Mouse (Mus musculus) CH12F3 (cell line): Measurements from ENCODE around the gene Cxcl2.

Experiments
- in situ Hi-C: fragments of 300-500 bp; cut with MboI; formaldehyde crosslinking; loops from 2 replicates; pipeline ENCODE4 v1.14.3; 2020; ENCODE audit warnings: low sequenced_read_pairs

Gene Cxcl2

DNA sequence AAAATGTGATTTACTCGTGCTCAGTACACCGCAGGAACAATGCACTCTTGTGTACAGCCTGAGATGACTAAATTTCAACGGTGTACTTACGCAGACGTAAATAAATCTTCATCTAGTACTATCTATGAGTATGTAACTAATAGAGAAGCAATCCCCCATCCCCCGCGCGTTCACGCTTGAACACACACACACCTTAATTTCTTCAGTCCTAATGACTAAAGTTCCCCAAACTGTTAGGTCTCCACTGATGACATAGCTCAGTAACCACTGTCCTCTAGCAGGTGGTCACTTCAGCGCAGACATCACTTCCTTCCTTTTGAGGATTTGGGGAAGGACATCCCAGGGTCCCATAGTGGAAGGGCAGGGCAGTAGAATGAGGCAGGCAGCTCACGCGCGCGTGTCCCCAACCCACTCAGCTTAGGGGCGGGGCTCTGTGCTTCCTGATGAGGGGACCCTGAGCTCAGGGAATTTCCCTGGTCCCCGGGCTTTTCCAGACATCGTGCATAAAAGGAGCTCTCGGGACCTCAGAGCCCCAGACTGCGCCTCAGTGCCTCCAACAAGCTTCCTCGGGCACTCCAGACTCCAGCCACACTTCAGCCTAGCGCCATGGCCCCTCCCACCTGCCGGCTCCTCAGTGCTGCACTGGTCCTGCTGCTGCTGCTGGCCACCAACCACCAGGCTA, at the start of gene Cxcl2:
TSS of gene Cxcl2 (plus strand) at position 533 of the 682 bp plus-strand sequence.
- in situ Hi-C loops: no loop called here

DNA sequence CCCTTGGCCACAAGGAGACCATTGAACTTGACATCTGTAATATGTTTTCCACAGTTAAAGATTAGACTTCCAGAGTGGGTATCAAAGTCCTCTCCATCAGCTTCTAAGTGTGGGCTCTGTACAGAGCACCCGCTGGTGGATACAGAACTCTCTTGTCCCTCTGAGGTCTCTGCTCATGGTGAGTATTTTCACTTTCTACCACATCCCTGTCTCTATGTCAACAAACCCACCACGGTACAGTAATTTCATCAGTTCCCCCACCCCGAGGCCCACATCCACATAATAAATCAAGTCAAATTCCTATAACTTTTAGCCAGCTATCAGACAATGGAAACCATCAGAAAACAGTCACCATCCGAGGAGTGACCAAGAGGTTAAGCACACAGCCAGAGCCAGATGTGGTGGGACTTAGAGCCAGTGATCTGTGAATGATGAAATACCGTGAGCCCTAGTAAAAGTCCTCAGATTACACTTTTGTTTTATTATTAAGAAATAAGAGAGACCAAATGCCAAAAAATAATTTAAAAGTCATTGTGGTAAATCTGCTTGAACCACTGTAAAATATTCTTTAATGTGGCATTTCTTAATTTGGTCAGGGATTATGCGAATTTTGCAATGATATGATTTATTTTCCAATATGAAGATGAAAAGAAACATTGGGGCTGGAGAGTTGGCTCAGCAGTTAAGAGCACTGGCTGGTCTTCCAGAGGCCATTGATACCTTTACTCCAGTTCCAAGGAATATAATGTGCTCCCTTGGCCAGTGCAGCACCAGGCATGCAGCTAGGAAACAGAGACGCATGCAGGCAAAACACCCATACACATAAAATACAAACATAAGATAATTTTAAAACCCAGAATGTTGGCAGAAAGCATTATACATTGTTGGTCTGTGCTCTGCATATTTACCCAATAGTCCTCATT, 48.1 kb upstream of the Cxcl2 start:
- in situ Hi-C loops: no loop called here

DNA sequence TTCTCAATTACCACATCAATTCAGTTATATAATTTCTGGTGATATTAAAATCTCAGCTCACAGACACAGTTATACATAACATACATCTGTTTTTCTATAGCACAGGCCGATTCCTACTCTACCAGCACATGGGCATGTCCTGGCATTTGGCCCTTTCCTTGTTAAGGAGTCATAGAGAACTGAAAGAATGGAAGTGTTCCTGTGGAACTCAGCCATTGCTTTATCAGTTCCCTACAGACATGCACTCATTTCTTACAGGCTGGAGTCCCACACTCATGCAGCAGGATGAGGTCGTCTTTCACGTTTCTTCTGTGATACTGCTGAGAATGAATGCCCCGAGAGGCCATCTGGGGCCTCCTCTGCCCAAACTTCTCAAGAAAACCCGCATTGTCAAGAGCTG, 46.2 kb upstream of the Cxcl2 start:
- in situ Hi-C loops: no loop called here

DNA sequence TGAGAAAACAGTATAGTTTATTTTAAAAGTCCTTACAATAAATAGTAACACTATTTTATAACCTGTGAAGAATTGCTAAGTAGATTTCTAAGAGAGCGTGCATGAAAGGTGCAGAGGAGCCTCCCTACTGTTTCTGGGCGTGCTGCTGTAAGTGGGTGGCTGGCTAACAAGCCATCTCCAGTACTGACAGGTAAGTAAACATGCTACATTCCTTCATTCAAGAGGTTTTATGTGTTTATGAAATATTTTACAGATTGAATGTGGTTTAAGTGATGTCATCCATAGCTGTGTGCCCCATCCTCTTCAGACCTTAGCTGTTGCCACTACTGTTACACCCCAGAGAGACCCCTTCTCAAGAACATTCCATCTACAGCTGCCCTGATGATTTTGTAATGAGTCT, 45.2 kb upstream of the Cxcl2 start:
- in situ Hi-C loops: no loop called here

DNA sequence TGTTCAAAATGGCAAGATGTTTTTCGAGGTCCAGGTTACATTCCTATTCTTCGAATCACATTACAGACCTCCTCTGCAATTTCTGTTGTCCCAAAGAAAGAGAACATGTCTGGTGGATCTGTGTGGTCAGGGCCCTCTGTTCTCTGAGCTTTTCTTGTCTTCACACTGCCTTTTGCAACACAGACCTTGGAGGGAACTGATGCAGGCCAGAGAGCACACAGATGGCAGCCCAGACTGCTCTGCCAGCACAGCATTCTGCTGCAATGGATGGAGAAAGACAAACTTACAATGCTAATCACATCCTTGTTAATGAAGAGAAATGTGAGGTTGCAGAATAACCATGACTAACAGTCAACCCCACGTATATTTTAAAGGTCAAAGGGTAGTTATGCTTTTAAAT, 44.6 kb upstream of the Cxcl2 start:
- in situ Hi-C loops: no loop called here

DNA sequence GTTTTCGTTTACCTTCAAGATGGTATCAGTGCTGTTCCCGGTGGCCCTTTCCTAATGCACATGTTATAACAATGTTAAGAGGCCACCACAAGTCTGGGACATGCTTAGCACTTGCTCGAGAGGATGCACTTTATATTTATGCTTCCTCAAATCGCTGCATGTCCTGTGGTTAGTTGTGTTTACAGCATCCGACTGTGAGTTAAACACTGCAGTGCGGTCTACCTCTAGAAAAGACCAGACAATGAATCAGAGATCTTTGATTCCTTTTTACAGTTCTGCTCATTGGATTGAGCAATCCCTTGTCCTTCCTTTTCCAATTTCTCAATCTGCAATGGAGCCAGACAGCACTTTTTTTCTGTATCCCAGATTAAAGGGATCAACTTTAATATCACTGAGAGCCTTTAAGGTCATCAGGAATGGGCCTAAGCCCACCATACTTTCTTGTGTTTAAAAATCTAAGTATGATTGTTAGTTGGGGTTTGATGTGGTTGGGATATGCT, 41.7 kb upstream of the Cxcl2 start:
- in situ Hi-C loops: no loop called here

DNA sequence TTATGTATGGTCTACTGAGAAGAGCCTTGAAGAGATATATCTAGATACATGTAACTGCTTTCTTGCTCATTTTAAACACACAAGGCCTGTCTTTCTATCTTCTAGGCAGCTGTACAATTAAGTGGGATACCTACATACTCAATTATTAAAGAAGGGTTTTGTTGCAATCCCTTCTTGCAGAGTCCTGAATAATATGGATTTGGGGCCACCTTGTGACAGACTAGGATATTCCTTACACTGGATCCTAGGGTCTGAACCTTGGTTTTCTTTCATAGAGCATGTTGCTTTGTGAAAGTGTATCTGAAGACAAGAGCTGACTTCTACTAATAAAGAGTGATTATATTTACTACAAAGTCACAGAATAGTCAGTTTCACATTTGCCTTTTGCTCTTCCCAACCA, 36.9 kb upstream of the Cxcl2 start:
- in situ Hi-C loops: no loop called here

DNA sequence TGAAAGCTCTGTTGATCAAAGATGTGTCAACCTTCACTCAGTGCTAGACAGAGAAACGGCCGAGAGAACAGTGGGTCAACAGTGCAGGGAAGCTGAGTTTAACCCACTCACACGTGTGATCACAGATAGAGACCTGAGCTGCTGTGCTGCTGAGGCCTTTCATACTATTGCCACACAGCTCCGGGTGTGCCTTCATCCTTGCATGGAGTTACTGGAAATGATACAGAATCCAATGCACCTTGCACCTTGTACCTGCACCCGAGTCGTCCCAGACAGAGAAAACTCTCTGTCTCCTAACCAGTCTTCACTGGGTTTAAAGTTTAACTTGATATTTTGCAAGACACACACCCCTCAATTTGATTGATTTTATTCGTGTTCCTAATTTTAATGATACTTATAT, 31.3 kb upstream of the Cxcl2 start:
- in situ Hi-C loops: no loop called here

DNA sequence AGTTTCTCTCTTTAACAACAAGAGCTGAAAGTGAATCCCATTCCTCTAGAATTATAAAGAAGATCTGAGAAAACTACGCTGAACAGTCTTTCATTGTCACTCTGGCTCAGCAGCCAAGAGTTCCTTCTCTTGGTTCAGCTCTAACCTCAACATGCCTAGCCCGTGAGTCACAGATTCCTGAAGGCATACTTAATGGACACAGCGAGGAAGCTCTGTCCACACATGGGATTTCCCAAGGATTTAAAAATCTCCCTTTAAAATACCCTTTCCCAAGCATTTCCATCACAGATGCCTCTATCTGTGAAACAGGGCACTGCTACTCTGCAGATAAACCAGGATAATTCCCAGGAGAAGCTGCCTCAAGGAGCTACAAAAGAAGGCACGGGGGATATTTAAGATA, 27.6 kb upstream of the Cxcl2 start:
- in situ Hi-C loops: no loop called here

DNA sequence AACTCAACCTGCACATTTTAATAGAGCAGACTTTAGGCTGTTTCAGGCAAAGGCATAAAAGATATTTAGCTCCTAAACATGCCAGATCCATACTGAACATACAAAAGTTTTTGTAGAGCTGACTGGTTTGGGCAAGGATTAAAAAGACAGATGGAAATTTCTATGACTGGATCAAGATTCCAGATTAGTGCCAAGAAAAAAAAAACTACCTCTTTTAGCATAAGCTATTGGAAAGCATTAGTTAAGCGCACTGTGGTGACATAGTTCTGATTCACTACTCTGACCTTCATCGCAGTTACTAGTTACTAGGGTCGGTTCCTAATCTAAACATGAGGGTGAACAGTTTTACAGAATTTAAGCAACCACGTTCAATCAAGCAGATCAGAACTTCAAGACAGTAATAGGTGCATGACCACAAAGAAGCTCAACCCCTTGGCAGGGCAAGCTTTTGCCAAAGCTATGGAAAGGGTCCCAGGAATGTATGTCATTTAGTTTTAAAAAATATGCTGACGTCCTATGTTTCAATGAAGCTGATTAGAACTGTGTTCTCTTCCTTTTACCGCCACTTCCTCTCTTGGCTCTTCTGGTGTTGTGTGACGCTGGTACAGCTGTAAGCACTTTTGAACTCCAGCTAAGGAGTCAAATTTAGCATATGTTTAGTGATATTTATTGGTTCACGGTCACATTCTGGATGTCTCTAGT, 27.0 kb upstream of the Cxcl2 start:
- in situ Hi-C loops: no loop called here

DNA sequence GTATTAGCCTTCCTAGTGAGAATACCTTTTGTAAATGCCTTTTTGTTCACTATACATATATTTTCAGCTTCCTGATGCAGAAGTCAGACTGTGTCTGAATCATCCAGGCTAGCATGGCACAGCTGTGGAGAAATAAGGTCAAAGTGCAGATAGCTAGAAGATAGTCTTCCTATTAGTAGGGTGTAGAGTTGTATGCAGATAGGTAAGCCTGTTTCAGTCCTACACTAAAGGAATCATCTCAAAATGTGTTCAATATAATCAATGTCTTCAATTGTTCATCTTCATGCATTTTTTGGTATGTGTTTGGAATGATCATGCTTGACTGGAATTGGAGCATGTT, 26.5 kb upstream of the Cxcl2 start:
- in situ Hi-C loops: no loop called here

DNA sequence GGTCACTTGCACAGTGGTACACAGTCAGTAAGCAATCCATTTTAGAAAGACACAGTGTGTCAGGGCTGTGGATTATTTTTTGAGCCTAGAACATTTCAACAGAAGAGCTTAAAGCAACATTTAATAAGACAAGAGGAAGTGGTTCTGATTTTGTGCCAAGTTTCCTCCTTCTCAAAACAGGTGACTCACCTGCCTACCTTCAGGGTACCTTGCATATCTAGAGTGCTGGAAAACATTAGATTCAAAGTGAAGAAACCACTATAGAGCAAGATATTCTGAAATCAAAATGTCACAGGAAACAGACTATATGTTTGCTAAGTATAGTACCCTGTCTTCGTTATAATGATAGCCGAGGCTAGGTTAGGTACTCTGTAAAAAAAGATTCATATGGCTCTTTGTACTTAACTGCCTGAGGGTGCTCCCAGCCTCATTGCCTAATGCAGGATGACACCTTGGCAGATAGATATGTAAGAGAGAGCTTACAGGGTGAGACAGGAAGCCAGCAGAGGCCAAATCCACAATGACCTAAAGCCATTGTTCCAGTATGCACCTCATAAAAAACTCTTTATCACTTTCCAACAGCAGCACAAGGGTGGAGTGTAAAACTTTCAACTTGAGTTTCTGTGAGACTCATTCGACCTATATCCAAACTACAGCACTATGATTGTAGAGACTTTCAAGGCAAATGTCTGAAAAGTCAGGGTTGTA, 24.2 kb upstream of the Cxcl2 start:
- in situ Hi-C loops: no loop called here

DNA sequence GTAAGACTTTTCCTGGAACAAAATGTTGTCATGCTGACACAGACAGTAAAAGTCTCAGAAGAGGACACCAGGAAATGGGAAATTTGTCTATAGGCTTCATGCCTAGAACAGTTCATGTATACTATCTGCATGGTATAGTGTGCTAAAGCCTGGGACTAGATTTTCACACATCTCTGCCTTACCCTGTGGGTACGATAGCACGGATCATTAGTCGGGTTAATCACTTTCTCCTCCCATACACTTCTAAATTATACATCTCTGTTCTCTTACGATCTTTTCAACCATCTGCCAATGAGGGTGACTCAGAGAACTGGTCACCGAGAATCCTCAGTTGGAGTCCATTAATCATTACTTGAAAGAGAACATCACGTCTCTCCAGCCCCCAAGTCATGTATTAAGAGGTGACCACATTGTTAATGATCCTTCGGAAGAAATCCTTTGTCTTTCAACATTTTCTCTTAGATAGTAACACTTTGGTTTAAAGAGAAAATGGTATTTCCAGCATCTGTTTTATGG, 23.3 kb upstream of the Cxcl2 start:
- in situ Hi-C loops: no loop called here

DNA sequence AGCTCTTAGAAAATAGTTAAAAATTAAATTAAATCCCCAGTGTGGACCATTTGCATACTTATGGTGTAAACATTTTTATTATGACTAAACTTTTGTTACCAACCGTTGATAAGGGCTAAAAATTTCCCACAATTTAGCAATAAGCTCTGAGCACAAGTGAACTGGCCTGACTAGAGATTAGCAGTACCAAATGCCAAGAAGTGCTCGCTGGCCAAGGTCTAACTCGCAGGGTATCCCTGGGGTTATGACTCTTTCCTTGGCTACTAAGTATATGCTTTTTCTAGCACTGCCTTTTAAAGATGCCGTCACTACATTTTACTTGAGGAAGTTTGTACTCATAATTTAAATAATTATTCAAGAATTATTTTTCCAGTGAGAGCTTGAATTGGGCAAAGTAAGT, 22.6 kb upstream of the Cxcl2 start:
- in situ Hi-C loops: no loop called here

DNA sequence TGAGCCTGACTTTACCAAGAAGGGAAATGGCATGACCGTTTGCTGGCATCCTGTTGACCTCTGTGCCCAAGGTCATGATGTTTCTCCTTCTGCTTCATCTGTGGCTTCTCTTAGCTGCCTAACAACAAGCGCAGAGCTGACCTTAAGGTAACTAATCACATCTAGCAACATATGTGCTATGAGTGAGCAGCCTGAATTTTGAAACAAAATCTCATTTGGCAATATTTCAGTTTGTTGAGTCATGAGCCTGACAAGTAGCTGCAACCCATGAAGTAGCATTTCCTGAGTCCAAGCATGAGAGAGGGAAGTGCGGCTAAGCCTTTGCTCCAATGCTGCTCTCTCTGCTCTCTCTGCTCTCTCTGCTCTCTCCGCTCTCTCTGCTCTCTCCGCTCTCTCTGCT, 22.0 kb upstream of the Cxcl2 start:
- in situ Hi-C loops: no loop called here

DNA sequence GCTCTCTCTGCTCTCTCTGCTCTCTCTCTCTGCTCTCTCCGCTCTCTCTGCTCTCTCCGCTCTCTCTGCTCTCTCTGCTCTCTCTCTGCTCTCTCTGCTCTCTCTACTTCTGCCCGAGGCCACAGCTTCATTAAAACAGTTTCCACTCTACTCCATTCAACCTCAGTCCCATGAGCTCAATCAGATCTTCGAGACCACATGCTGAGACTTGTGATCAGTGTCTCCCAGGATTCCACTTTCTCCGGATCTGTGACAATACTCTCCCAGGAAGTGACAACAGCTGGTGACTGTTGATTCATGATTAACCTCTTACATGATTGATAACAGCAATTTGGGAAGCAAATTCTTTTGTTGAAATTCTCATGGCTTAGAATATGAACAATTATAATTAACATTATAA, 21.5 kb upstream of the Cxcl2 start:
- in situ Hi-C loops: no loop called here

DNA sequence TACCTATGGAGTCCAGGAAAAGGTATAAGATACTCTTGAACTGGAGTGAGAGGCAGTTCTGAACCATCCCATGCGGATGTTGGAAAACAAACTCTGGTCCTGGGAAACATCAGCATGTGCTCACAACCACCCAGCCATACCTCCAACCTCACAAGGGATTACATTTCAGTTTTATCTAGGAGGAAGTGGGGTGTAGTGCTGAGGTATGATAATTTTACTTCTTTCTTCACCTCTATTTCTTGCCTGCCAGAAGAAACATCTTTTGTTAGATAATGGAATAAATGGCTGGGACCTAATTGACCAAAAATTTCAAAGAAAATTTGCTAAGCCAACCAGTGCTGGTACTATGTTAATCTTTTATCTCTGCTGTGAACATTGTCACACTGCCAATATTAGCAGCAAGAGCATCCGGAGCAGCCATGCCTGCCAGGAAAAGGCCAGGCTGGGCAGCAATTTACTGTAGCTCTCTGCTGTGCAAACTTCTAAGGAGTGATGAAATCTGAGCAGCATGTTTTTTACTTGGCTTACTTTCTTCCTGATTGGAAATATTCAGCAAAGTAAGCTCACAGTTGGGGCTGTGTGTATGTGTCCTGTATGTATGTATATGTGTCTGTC, 18.9 kb upstream of the Cxcl2 start:
- in situ Hi-C loops: no loop called here

DNA sequence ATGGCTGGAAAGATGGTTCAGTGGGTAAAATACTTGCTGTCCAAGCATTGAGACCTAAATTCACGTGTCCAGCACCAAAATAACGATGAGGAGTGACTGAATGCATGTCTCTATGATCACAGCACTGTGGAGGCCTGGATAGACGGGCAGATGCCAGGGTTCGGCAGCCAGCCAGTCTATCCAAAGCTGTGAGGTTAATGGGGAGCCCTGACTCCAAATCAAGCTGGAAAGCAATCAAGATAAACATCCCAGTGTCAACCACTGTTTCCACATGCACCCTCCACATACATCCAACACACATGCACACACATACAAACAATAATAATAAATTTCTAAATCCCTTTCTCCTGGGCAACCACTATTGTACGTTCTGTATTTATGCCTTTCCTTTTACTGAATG, 15.0 kb upstream of the Cxcl2 start:
- in situ Hi-C loops: no loop called here

DNA sequence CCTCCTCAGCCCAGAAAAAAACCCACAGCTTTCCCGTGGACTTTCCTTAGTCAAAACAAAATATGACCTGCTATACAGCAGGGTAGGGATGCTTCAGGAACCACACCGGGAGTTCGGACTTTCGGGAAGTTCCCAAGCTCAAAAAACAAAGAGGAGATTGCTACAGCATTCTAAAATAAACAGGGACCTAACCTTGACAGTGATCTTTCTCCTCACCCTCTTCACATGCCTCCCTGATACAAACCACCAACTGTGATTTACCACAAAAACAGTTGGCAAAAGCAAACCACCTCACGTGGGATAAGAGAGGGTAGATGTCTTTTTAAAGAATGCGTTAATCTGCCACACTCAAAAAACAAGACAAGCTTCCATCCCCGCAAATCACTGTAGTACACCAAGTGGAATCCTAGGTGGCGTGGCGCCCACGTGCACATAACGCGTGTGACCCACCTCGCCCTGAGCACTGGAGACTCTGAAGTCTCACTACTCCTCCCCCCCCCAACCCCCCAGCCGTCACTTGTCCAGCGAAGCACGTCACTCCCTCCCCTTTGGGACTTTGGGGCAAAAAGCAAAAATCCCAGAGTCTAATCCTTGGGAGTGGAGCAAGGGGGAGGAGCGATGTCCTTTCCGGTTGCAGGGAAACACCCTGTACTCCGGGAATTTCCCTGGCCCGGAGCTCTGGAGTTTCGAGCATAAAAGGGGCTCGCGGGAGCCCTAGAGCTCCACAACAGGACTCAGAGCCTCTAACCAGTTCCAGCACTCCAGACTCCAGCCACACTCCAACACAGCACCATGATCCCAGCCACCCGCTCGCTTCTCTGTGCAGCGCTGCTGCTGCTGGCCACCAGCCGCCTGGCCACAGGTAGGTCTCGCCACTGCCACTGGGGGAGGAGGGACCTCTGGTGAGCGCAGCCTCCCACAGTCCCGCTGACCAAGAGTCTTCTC, 12.9 kb upstream of the Cxcl2 start, which contains the start of gene Cxcl1:
TSS of gene Cxcl1 (plus strand) at position 723 of the 945 bp plus-strand sequence.
- in situ Hi-C loops: loop anchor here (10.0 kb wide), 1 partner anchor 236 kb away; no protein-coding TSS in a partner anchor
